Comparison of ENCODE assay signal across 19 mouse cellular contexts in the genomic region with DNA sequence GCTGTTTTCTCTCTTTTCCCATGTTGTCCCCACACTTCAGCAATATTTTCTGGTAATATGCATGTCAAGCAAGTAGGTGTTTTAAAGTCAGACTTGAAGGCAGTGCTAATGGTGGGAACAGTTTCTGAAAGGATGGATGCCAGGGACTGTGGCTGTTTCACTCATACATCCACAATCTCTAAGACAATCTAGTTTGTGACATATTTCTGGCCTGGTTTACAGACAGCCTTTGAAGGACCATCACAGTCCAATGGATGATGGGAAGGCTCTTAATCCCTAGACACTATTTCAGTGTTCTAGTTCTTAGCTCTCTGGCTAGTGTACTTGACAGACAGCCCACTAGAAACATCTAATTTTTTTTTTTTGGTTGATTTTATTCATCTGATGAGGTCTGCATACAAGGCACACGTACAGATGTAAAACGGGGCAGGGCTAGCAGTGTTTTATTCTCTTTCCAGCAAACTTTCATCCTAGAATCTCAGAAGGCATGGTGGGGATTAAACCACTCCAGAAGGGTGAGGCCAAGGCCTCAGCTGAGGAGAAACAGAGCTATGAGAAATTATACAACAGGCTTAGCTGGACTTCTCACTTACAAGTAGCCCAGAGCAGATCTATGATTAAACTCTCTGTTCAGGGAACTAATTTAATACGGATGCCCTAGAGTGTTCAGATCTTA. TPM values are rescaled to one million over a fixed set of nuclear protein-coding genes. Genes with fewer than 3 reads are reported as not detected.
"Had no signal": no experiment of that assay in that cellular context is flagged by ENCODE, and none has a peak within 500 bp of the region (broad histone marks: within the 10 kb centered on the region; RNA-seq: fewer than 3 reads in every experiment).

No protein-coding gene starts in this region.

- H3K27me3 ChIP-seq: limb, embryonic 13.5 days; neural tube, embryonic 15.5 days had no signal

- H3K4me3 ChIP-seq: limb, embryonic 13.5 days; midbrain, embryonic 10.5 days; myocyte; neural tube, embryonic 15.5 days had no signal

- DNase-seq: kidney, adult 8-10 months; kidney, postnatal 36 days; layer of hippocampus, adult 9-11 months; layer of hippocampus, postnatal 36 days; left cerebral cortex, postnatal 4 days; lung, adult 2 months; lung, postnatal 4 days; midbrain, embryonic 14.5 days; right cerebral cortex, adult 18-20 months; right cerebral cortex, postnatal 25 days; thymus, postnatal 4 days had no signal

- H3K9me3 ChIP-seq: limb, embryonic 13.5 days; midbrain, embryonic 10.5 days; neural tube, embryonic 15.5 days had no signal

- H3K27ac ChIP-seq: kidney, postnatal 0 days; limb, embryonic 13.5 days; liver, embryonic 14.5 days; midbrain, embryonic 10.5 days; neural tube, embryonic 15.5 days had no signal

- H3K4me1 ChIP-seq: midbrain, embryonic 10.5 days; neural tube, embryonic 15.5 days had no signal

- H3K36me3 ChIP-seq: limb, embryonic 13.5 days; midbrain, embryonic 10.5 days; neural tube, embryonic 15.5 days had no signal

- H3K4me2 ChIP-seq: limb, embryonic 13.5 days; neural tube, embryonic 15.5 days had no signal

- H3K9ac ChIP-seq: limb, embryonic 13.5 days; liver, embryonic 14.5 days; neural tube, embryonic 15.5 days had no signal

RNA-seq across cellular contexts. Expression of a gene that starts 28.4 kb away (rescaled TPM):
- total RNA-seq: megakaryocyte, adult 5-6 weeks had no signal
- polyA plus RNA-seq: midbrain, embryonic 10.5 days; myocyte; neural tube, embryonic 11.5 days had no signal
